Mouse (Mus musculus) R1 (cell line): ENCODE results near the gene Rnf223.
"Not testable (repeated sequence)": the region's sequence is repeated elsewhere in the genome, so short reads cannot be mapped to it uniquely, and the experiment has no call there.

Experiments
- DNase-seq: peaks from one replicate; pipeline ENCODE4 v3.0.0-alpha.2; 2018; ENCODE audit warnings: low read depth, low spot score

The Rnf223 gene

DNA sequence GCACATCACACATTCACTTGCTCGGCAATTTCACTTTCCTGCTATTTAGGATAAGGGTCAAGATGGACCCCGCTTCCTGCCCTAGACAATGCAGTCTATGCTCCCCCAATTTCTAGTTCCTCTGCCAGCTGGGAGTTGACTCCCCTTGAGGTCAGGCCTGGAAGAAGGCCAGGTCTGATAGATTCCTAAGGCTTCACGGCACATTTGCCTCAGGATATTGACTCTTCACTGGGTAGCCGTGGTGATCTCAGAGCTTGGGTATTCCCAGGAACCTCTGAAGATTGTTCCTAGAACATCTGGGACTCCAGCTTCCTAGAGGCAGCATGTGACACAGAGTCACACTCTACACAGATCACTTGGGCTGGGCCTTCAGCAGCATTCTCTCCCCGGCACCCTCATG lies 1.6 kb upstream of the Rnf223 start:
- no peak for DNase-seq

DNA sequence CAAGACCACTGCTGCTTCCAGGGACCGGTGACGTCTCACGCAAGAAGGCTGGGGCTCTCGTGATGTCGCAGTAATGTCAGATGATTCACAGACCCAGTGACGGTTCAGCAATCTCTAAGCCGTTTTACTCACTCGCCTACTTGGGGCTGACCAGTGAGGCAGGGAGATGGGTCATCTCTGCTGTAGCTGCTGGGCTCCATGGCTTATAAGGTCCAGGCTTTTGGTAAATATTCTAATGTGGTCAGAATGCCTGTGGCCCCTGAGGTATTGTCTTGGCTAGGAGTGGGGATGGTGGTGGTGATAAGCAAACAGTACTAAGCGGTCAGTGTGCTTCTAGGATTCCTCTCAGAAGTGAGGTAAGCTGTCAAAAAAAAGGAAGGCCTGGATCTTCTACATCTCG lies 627 bp downstream of the Rnf223 start:
- no peak for DNase-seq

DNA sequence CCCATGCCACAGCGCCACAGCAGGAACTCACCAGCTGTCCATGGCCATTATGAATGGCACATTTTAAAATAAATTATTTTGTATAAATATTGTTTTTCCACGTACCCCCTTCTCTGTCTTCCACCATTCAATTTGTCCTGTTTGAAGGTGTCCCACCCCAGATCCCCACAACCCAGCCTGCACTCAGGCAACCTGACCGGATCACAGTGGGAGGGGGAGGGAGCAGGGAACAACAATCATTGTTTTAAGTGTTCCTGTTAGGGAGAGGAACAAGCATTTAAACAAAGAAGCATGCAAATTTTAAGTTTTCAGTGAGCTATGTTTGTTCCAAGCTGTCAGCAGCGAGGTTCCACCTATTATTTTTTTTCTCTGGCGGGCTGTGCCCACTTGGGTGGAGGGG lies 3.0 kb downstream of the Rnf223 start:
- DNase-seq = no peak

DNA sequence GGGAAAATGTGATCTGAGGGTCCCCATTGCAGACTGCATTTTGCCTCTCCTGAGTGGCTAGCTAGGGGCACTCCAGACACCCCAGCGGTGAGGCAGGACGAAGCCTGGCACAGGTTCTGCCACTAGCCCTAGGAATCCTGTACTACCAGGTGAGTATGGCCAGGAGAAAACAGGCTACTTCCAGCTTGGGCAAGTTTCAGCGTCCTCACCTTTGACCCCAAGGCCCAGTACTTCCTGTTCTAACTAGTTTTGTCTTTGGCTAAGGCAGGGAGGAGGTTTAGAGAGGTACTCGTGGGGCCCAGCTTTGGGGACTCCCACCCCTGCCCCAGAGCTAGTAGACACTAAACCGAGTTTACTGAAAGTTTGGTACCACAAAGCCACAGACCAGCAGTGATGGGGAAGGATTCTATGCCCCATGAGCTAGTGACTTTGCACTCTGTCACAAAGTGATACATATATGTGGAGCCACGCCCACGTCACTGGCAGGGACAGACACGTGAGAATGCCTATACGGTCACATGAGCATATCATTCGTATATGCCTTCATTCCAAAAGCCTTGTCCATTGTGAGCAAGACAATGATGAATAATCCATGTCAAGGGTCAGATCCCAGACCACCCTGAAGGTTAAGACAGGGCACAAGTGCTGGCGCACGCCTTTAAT lies 3.8 kb downstream of the Rnf223 start:
- DNase-seq = peak; percentile 41

DNA sequence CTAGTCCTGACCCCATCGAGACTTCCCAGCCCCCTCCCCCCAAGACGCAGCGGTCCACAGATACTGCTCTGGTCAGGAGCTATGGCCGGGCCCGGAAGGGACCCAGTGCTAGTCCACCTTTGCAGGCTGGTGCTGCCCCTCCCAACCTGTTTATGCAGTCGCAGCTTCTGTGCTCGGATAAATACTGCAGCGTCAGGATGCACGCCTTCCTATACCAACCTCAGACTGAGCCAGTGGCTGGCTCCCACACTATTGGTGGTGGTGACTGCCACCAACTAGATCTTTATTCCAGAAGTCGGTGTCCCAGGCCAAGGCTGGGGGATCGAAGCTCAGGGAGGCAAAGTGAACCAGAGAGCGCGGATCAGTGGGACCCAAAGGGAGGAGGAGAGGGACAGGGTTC lies 4.8 kb downstream of the Rnf223 start:
- no peak for DNase-seq

DNA sequence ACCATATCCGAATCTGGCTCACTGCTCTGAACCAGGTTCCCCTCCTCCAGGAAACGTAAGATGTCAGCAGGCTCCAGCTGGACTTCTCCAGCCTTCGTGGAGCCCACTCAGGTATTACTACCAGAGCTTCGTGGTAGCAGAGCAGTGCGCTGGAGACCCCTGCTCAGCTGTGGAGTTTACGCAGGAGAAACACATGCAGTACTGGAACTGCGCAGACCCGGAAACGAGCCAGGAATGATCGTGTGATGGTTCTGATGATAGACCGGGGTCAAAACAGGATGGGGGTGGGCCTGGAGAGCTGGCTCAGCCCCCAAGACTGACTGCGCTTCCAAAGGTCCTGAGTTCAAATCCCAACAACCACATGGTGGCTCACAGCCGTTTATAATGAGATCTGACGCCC lies 5.5 kb downstream of the Rnf223 start:
- no peak for DNase-seq

DNA sequence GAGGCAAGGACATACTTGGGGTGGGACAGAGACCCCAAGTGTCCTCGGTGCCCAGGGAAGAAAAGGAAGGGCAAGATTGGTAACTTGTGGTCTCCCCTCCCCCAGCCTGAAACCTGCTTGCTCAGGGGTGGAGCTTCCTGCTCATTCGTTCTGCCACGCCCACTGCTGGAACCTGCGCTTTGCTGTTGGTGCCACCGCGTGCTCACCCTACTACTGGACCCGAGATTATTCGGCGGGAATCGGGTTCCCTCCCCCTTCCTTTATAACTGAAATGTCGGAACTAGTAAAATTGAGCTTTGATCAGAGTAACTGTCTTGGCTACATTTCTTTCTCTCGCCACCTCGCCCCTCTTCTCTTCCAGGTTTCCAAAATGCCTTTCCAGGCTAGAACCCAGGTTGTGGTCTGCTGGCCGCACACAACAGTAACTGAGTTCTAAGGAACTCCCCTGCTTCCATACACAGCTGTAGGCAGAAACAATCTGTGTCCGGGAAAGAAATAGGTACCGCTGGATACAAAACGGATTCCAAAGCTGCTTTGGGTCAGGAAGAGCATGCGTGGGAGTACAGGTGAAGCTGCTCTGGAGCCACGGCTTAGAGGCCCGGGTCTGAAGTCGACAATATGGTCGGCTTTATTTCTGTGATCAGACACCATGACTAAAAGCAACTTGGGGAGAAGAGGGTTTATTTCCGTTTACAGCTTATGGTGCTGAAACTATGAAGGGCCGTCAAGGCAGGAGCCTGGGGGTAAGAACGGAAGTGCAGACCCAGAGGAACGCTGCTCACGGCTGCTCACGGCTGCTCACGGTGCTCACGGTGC lies 6.2 kb downstream of the Rnf223 start:
- peak; percentile 74 for DNase-seq

DNA sequence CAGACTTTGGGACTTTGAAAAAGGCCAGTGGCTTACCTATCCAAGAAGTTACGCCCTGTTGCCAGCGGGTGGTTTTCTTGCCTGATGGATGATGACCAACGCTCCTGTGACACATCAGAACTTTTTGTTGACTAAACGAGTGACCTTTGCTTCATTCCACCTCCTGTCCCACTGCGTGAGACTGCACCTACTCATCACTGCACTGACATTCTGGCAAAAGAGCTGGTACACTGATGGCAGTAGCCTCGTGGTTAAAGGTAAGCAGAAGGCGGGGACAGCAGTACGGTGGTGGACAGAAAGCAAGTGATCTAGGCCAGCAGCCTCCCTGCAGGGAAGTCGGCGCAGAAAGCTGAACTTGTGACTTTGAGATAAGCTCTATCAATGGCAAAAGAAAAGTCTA lies 20.6 kb downstream of the Rnf223 start:
- not testable (repeated sequence) for DNase-seq

DNA sequence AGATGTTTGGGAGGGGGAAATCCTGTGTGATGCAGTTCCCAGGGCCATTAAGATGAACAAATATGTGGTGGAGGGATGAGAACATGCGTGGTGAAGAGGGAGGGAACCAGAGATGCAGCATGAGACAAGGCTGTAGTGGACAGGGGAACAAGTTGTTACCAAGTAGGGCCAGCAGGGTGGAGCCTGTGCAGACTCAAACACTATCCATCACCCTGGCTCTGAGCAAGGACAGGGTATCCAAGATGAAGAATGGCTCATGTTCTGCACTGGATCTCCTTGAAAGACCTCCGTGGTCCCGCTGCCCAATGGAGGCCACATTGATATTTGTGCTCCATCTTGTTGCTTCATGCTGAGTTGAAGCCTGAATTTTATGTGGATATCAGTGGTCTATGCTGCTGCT lies 24.5 kb downstream of the Rnf223 start:
- DNase-seq = no peak

DNA sequence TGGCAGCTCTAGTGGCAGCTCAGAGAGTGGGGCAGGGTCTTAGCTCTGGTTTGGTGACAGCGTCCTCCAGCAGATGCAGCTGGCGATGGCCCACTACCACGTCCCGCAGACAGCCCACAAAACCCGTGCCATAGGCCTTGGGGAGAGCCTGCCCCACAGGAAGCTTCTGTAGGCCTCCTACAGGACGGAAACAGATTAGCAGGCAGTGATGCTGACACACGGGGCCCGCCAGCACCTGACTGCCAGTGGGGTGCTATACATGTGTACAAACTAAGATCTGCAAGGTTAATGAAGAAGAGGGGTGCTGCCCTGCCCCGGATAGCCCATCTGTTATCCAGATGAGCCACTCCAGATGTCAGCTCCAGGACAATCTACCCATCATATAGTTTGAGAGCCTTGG lies 36.2 kb downstream of the Rnf223 start:
- DNase-seq = peak; percentile 64

DNA sequence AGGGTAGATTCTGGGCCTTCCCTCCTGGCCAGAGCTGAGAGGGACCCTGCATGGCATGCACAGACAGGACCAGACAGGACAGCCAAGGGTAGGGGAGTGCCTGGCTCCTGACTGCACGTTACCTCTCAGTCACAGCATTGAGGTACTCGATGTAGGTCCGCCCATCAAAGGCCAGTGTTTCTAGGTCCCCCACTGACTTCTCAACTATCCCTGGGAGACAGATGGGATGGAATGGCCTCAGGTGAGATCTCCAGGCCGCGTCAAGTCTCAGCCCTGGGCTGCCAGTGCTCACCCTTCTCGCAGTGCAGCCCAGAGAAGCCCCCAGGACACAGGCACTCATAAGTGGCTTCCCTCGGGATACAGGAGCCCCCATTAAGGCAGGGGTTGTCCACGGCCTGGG lies 38.3 kb downstream of the Rnf223 start:
- DNase-seq = no peak

DNA sequence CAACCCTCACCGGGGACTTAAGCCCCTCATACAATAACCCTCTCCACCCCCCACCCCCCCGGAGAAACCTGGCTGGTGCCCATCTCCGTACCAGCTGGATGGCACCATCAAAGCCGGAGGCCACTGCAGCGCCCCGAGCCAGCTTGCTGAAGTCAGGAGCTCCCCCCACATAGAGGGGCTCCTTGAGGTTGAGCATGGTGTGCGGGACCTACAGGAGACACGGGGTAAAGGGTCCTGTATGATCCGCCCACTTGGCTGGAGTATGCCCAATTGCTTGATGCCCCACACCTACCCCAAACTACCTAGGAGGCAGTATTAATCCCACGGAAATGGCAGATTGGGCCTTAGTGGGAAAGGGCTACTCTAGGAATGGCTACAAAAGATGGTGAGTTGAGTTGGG lies 38.8 kb downstream of the Rnf223 start:
- no peak for DNase-seq

DNA sequence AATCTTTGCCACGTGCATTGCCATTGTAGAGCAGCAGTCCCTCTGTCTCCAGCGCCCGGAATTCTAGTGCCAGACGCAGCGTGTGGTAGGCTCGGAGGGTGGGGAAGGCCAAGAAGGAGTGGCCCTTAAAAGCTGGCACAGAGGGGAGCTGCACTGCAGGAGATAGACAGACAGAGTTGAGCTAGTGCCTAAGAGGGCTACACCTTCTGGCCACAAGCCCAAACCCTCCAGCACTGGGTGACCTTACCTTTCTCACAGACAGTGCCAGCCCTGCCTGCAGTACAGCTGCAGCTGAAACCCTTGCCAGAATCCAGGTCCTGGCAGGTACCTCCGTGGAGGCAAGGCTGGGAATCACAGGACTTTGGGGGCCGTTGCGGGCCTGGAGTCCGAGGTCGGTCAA lies 41.5 kb downstream of the Rnf223 start:
- no peak for DNase-seq

DNA sequence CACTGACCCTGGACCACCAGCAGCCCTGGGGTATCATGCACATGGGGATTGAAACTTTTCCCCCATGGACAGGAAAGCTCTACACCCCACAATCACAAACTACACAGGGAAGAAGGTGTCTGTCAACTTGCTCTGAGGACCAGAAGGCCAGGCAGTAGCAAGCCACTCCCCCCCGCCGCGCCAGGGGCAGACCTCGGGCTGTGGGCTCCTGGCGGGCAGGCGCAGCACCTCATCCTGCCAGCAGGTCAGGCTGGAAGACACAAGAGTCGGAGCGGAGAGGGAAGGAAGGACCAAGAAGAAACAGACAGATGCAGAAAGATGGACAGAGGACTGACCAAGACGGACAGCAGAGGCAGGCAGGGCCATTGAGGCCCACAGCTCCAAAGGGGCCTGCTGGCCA lies 47.3 kb downstream of the Rnf223 start:
- peak; percentile 53 for DNase-seq
